Mouse (Mus musculus): ENCODE results near the gene Ccdc28b. TPM values are rescaled to one million over a fixed set of nuclear protein-coding genes. Genes with fewer than 3 reads are reported as not detected.
A peak's percentile ranks its signal among the peaks of the same experiment; 100 is the strongest.

Gene Ccdc28b
- polyA plus RNA-seq, 1 experiment from 2014 or later: 12.7 TPM

- Histone ChIP-seq H3K4me1 (ENCODE audit: control insufficient read depth, low read depth, low read length) (peaks cover 30% of the 10 kb centered on the region), H3K36me3 (ENCODE audit: control insufficient read depth, insufficient read depth) (peaks cover 39% of the 10 kb centered on the region), H3K9ac (ENCODE audit: low read depth, low read length) (no peak overlapping the region), H3K27ac (ENCODE audit: low read length) (no peak overlapping the region), H3K4me3 (ENCODE audit: low read depth, low read length) (no peak overlapping the region), H3K9me3 (replicated peaks; ENCODE audit: control insufficient read depth, low read length) (no peaks in the 10 kb centered on the region), H3K27me3 (ENCODE audit: control insufficient read depth, insufficient read depth, low read depth, low read length) (no peaks in the 10 kb centered on the region), H3K4me2 (ENCODE audit: low read depth, low read length) (no peak overlapping the region)
- no peak for ATAC-seq (ENCODE audit: low read depth)
- 69% methylated on average over 6 of the region's 6 CpGs for WGBS (ENCODE audit: insufficient replicate concordance)
Observed at GRCm38 (mm10) chr4:129626035-129626434, 2.3 kb upstream of the Ccdc28b start.

- no peak overlapping the region for H3K4me3 ChIP-seq (ENCODE audit: low read depth, low read length)
- H3K36me3 ChIP-seq (ENCODE audit: control insufficient read depth, insufficient read depth): peaks cover 33% of the 10 kb centered on the region
- H3K4me2 ChIP-seq (ENCODE audit: low read depth, low read length): peak overlapping the region; percentile 69; the same call in 1 of the 2 replicates
- no peak overlapping the region for H3K9ac ChIP-seq (ENCODE audit: low read depth, low read length)
- no peaks in the 10 kb centered on the region for H3K27me3 ChIP-seq (ENCODE audit: control insufficient read depth, insufficient read depth, low read depth, low read length)
- 44% methylated on average over 4 of the region's 4 CpGs for WGBS (ENCODE audit: insufficient replicate concordance)
- ATAC-seq (ENCODE audit: low read depth): no peak
- peak overlapping the region; percentile 75 for H3K27ac ChIP-seq (ENCODE audit: low read length)
- peaks cover 30% of the 10 kb centered on the region for H3K4me1 ChIP-seq (ENCODE audit: control insufficient read depth, low read depth, low read length)
- H3K9me3 ChIP-seq (replicated peaks; ENCODE audit: control insufficient read depth, low read length): no peaks in the 10 kb centered on the region
Observed at GRCm38 (mm10) chr4:129625496-129625895, 1.7 kb upstream of the Ccdc28b start.

- WGBS (ENCODE audit: insufficient replicate concordance): 3% methylated on average over 6 of the region's 6 CpGs
- H3K27ac ChIP-seq (ENCODE audit: low read length): peak overlapping the region; percentile 75
- peak overlapping the region; percentile 49 for H3K9ac ChIP-seq (ENCODE audit: low read depth, low read length)
- peak overlapping the region; percentile 69 for H3K4me2 ChIP-seq (ENCODE audit: low read depth, low read length)
- H3K27me3 ChIP-seq (ENCODE audit: control insufficient read depth, insufficient read depth, low read depth, low read length): no peaks in the 10 kb centered on the region
- peak overlapping the region; percentile 61 for H3K4me3 ChIP-seq (ENCODE audit: low read depth, low read length)
- peaks cover 30% of the 10 kb centered on the region for H3K4me1 ChIP-seq (ENCODE audit: control insufficient read depth, low read depth, low read length)
- H3K9me3 ChIP-seq (replicated peaks; ENCODE audit: control insufficient read depth, low read length): no peaks in the 10 kb centered on the region
- peak; percentile 24; the same call in 1 of the 2 replicates for ATAC-seq (ENCODE audit: low read depth)
- H3K36me3 ChIP-seq (ENCODE audit: control insufficient read depth, insufficient read depth): peaks cover 28% of the 10 kb centered on the region
Observed at GRCm38 (mm10) chr4:129625029-129625370, 1.3 kb upstream of the Ccdc28b start.

- under 1% methylated on average over 18 of the region's 18 CpGs for WGBS (ENCODE audit: insufficient replicate concordance)
- peak overlapping the region; percentile 75 for H3K27ac ChIP-seq (ENCODE audit: low read length)
- peak overlapping the region; percentile 59 for H3K9ac ChIP-seq (ENCODE audit: low read depth, low read length)
- H3K27me3 ChIP-seq (ENCODE audit: control insufficient read depth, insufficient read depth, low read depth, low read length): no peaks in the 10 kb centered on the region
- H3K4me1 ChIP-seq (ENCODE audit: control insufficient read depth, low read depth, low read length): peaks cover 30% of the 10 kb centered on the region
- H3K9me3 ChIP-seq (replicated peaks; ENCODE audit: control insufficient read depth, low read length): no peaks in the 10 kb centered on the region
- H3K36me3 ChIP-seq (ENCODE audit: control insufficient read depth, insufficient read depth): peaks cover 24% of the 10 kb centered on the region
- ATAC-seq (ENCODE audit: low read depth): peak; percentile 95
- peak overlapping the region; percentile 69 for H3K4me2 ChIP-seq (ENCODE audit: low read depth, low read length)
- peak overlapping the region; percentile 61 for H3K4me3 ChIP-seq (ENCODE audit: low read depth, low read length)
Observed at GRCm38 (mm10) chr4:129624281-129625028, 708 bp upstream of the Ccdc28b start.

DNA sequence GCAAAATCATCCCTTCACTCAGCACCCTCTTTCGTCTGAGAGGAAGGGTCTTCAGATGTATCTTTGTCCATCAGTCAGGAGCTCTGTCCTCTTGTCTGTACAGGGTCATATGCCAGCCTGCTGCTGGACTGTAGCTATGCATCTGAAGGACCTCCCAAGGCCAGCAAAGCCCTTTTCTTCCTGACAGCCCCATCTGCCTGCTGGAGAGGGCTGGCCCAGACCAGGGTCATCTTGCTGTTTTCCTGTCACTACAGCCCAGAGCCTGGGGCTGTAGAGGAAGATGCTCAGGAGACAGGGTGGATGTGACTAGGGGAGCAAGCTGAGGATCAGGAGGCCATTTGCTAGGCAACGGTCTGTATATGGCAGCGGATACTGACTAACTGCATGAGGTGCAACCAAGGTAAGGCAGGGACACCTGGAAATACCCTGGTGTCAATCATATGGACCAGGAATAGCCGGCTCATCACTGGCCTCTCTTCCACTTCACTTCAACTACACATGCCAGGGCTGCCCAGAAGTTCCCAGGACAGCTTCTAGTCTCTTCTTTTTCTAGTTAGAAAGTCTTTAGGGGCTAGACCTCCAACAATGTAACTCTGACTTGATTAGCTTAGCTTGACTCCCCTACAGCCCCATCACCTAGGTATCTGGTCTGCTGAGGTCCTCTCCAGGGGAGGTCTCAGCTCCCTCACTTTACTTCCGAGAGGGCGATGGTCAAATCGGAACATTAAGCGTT, 778 bp downstream of the Ccdc28b start:
- H3K36me3 ChIP-seq (ENCODE audit: control insufficient read depth, insufficient read depth): peaks cover 9% of the 10 kb centered on the region
- H3K4me1 ChIP-seq (ENCODE audit: control insufficient read depth, low read depth, low read length): peaks cover 42% of the 10 kb centered on the region
- H3K27ac ChIP-seq (ENCODE audit: low read length): no peak overlapping the region; the same call in 1 of the 2 replicates
- ATAC-seq (ENCODE audit: low read depth): no peak
- H3K4me3 ChIP-seq (ENCODE audit: low read depth, low read length): peak overlapping the region; percentile 61
- H3K4me2 ChIP-seq (ENCODE audit: low read depth, low read length): peak overlapping the region; percentile 69
- 21% methylated on average over 8 of the region's 8 CpGs for WGBS (ENCODE audit: insufficient replicate concordance)
- H3K9ac ChIP-seq (ENCODE audit: low read depth, low read length): peak overlapping the region; percentile 59
- no peaks in the 10 kb centered on the region for H3K9me3 ChIP-seq (replicated peaks; ENCODE audit: control insufficient read depth, low read length)
- no peaks in the 10 kb centered on the region for H3K27me3 ChIP-seq (ENCODE audit: control insufficient read depth, insufficient read depth, low read depth, low read length)

DNA sequence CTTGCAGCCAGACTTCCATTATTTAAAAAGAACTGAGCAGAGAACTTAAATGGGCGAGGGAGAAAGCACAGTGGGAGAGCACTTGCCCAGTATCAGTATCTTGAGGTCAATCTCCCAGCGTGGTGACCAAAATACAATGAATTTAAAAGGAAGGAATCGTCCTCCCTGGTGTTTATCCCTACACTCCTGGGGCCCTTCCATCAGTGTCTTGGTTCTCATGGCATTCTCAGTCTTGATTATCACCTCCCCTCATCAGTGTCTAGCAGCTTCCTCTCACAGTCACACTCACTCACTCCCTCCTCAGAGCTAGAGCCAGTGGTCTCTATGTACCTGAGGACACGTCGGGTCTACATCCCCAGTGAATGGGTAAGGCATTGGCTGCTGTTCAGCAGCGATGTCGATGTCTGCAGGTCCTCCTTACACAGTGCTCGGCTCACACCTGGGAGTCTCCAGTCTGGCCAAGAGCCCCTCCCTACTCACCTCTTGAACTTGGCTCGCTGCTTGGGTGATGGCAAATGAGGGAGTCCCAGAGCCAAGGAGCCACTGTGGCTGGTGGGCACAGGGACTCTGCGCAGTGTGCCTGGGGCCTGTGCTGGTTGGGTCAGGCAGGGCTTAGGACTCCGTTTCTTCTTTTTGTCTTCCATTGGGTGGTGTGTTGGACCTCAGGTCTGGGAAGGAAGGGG, 1.5 kb downstream of the Ccdc28b start:
- WGBS (ENCODE audit: insufficient replicate concordance): 74% methylated on average over 11 of the region's 11 CpGs
- no peak overlapping the region for H3K9ac ChIP-seq (ENCODE audit: low read depth, low read length)
- ATAC-seq (ENCODE audit: low read depth): no peak

GRCm38 (mm10) chr4:129621283-129621841, 2.4 kb downstream of the Ccdc28b start:
- H3K9me3 ChIP-seq (replicated peaks; ENCODE audit: control insufficient read depth, low read length): no peaks in the 10 kb centered on the region

More for the DNA sequence above, 1.5 kb downstream of the Ccdc28b start:
- peaks cover 2% of the 10 kb centered on the region; the same call in 1 of the 2 replicates for H3K36me3 ChIP-seq (ENCODE audit: control insufficient read depth, insufficient read depth)
- H3K4me3 ChIP-seq (ENCODE audit: low read depth, low read length): no peak overlapping the region
- no peak overlapping the region for H3K27ac ChIP-seq (ENCODE audit: low read length)
- no peaks in the 10 kb centered on the region for H3K27me3 ChIP-seq (ENCODE audit: control insufficient read depth, insufficient read depth, low read depth, low read length)
- H3K9me3 ChIP-seq (replicated peaks; ENCODE audit: control insufficient read depth, low read length): no peaks in the 10 kb centered on the region
- H3K4me2 ChIP-seq (ENCODE audit: low read depth, low read length): no peak overlapping the region
- H3K4me1 ChIP-seq (ENCODE audit: control insufficient read depth, low read depth, low read length): peaks cover 44% of the 10 kb centered on the region

DNA sequence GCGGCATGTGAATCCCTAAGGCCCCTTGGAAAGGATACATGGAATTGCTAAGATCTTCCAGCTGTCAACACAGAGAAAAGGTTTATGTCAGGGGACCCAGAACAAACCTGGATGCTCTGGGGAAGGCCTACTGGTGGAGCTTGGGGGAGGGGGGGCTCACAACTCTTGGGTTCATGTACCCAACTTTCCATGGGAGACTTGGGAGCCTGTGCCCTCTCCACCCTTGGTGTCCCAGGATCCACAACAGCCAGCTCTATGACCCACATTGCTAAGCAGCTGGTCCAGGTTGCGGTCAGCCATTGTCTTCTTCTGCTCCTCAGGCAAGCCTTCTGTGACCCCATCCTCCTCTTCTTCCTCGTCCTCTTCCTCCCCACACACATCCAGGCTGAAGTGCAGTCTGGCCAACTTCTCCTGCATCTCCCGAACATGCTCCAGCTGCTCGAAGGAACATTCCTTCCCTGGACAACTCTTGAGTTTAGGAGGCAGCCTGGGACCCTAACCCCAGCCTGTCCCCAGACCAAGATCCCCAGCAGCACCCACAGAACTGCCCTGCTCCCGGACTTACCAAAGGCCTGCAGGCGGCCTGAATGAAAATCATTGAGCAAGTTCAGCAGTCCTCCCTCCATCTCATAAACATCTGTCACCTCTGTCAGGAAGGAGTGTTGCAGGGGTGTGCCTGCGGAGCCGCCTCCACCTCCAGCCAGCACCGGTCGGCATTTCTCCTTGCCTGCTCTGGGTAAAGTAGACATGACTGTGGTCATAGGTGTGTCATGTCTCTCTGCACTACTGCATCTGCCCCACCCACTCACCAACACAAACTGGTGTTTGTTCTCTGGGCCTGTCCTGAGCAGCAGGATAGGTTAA, 3.1 kb downstream of the Ccdc28b start:
- Histone ChIP-seq H3K4me3 (ENCODE audit: low read depth, low read length) (no peak overlapping the region), H3K4me1 (ENCODE audit: control insufficient read depth, low read depth, low read length) (peaks cover 41% of the 10 kb centered on the region), H3K36me3 (ENCODE audit: control insufficient read depth, insufficient read depth) (no peaks in the 10 kb centered on the region), H3K9me3 (replicated peaks; ENCODE audit: control insufficient read depth, low read length) (no peaks in the 10 kb centered on the region), H3K9ac (ENCODE audit: low read depth, low read length) (no peak overlapping the region), H3K4me2 (ENCODE audit: low read depth, low read length) (no peak overlapping the region), H3K27ac (ENCODE audit: low read length) (no peak overlapping the region), H3K27me3 (ENCODE audit: control insufficient read depth, insufficient read depth, low read depth, low read length) (no peaks in the 10 kb centered on the region)
- WGBS (ENCODE audit: insufficient replicate concordance): 79% methylated on average over 11 of the region's 11 CpGs
- ATAC-seq (ENCODE audit: low read depth): no peak

More at GRCm38 (mm10) chr4:129621283-129621841, 2.4 kb downstream of the Ccdc28b start:
- H3K4me3 ChIP-seq (ENCODE audit: low read depth, low read length): no peak overlapping the region
- no peaks in the 10 kb centered on the region for H3K27me3 ChIP-seq (ENCODE audit: control insufficient read depth, insufficient read depth, low read depth, low read length)
- ATAC-seq (ENCODE audit: low read depth): no peak
- H3K4me1 ChIP-seq (ENCODE audit: control insufficient read depth, low read depth, low read length): peaks cover 44% of the 10 kb centered on the region
- H3K36me3 ChIP-seq (ENCODE audit: control insufficient read depth, insufficient read depth): no peaks in the 10 kb centered on the region
- H3K9ac ChIP-seq (ENCODE audit: low read depth, low read length): no peak overlapping the region
- 73% methylated on average over 8 of the region's 8 CpGs for WGBS (ENCODE audit: insufficient replicate concordance)
- H3K27ac ChIP-seq (ENCODE audit: low read length): no peak overlapping the region
- H3K4me2 ChIP-seq (ENCODE audit: low read depth, low read length): no peak overlapping the region
